Mouse (Mus musculus): ENCODE measurements at regions not wholly inside any gene's neighbourhood (a gene's known extent, or its start where the extent isn't known, plus 50 kb on each side); places are given as distances from the start of the nearest gene placed in this dataset.
A peak's percentile ranks its signal among the peaks of the same experiment; 100 is the strongest.

DNA sequence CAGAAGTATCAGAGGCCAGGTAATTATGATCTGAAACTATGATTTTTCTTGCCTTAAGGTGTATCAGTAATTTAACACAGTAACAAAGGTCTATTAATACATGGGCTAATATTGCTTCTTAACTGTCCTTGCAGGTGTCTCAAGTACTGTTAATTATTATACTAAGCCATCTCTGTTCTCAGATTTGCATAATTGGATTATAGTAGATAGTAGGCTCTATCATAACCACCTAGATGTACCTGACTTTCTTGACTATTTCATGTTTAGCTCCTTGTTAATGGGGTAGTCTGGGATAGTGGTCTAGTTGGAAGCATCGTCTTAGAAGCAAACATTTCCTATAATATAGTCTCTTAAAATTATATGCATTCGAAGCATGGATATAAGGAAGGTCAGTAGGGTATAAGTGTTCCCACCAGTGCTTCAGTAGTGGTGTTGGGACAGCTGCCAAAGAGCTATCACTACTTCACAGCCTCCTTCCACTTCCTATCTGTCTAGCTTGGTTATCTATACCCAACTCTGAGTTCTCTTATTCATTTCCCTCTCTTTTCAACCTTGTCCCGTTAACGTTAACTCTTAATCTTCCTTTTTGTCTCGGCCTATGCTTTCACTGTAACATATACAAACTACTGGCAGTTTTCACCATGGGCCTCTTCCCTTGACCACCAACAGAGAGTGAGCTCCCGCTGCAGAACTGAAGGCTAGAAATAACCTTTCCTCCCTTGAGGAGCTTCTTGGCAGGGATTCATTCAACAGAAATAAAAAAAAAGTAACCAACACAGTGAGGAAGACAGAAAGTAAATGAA is 630.9 kb upstream of the Lcorl start:
- no peak for DNase-seq (ENCODE audit: low read depth, low spot score)

DNA sequence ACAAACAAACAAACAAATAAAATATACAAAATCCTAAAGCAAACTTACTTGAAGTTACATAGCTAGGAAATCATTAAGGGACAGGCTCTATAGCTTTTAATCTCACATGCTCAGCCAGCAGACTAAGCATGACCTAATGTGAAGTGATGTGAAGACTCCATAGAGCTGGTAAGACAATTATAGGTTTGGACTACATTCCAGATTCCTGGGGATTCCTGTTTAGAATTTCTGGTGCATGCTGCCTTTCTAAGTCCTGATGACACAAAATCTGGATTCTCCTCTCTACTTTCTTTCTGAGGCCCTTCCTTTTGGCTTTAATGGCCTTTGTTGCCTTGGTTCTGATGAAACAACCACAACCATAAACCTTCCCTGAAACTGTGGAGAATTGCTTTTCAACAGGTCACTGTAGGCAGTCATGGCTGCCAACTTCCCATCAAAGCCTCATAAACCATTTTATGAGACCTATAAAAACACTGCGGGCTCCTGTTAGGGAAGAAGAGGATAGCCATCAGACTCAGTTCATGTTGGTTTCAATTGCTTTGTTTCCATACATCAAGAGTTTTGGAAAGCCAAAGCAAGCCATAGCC is 629.4 kb upstream of the Lcorl start:
- DNase-seq (ENCODE audit: low read depth, low spot score), result peak; percentile 58

DNA sequence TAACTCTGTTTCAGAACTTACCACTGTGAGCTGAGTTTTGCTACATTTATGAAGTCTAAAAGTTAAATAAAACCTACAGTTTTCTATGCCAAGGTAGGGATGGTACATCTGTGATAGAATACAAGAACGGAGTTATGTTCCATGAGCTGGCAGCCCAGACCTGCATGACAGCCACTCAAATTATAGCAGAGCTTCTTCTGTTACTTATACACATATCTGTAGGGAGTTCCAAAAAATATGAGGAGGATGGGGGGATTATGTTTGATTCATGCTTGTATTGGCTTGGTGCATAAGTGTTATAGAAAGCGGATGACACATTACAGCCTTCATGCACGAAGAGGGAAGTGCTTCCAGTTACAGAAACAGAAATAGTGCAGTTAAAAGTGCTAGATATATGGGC is 598.9 kb upstream of the Lcorl start:
- no peak for DNase-seq (ENCODE audit: low read depth, low spot score)

DNA sequence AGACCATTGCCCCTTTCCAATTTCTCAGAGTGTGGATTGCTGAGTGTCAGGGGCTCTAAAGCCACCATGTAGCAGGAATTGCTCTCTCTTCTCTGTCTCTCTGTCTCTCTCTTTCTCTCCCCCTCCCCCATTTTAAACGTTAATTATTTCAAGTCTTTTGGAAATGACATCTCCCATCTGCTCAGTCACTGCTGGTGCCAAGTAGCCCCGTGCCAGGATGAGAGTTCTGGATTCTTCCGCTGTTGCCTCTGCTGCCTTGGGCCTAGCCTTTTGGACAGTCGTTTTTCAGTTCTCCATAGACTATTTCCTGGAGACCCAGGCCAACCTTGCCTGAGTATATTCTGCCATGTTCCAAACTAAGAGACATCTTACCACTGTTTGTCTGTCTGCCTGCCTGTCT is 590.9 kb upstream of the Lcorl start:
- no peak for DNase-seq (ENCODE audit: low read depth, low spot score)

DNA sequence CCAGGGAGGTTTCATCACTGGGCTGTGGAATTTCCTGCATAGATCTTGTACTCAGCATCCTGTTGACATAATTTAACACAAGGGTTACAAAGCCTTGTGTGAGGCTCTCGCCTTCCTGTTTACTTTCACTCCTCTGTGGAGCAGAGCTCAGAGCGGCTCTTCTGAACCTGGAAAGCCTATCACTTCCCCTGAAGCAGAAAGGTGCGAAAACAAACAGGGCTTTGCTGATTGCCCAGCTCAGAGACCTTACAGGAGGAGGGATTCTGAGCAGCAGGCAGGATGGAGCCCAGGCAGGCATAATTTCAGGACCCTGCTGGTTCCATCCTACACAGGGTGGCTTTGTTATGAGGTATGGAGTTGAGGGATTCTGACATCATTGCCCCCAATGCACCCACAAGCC is 588.4 kb upstream of the Lcorl start:
- peak; percentile 39 for DNase-seq (ENCODE audit: low read depth, low spot score)

DNA sequence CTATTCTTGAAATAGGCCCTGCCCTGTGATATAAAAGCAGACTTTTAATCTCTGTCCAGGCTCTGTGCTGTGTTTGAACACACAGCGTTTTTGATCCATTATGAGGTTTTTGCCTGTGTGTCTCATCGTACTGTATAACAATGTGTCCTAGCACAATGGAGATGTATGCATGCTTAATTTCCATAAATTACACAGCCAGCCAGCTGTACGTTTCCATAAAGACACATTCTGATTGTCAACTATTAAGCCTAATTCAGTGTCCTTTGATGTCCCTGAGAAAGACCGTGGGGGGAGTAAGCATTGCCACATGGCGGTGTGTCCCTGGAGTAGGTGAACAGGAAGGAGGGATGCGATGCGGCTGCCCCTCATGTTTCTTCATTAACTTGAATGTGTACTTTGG is 587.7 kb upstream of the Lcorl start:
- DNase-seq (ENCODE audit: low read depth, low spot score), result peak; percentile 42

DNA sequence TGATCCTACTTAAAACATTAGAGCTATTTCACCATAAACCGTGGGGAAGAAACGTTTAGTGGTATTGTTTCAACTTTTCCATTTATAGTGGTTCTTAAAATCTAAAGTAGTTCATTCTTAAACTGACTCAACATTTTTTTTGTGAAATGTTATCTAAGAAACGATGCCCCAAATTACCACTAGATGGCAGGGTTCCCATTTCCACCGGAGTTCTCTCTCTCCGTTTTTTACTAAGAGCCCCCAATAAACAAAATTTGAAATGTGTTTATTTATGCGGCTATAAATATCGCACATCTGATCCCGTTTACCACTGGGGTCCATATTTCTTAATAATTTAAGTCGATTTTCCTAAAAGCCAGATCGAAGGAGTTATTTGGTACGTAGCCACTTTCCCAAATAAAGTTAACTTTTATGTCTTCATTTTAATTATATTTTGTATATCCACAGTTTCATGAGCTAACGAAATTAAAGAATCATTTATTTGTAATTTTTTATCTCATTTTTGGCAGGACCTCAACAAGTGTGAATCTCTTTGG is 586.5 kb upstream of the Lcorl start:
- DNase-seq (ENCODE audit: low read depth, low spot score), result peak; percentile 57

DNA sequence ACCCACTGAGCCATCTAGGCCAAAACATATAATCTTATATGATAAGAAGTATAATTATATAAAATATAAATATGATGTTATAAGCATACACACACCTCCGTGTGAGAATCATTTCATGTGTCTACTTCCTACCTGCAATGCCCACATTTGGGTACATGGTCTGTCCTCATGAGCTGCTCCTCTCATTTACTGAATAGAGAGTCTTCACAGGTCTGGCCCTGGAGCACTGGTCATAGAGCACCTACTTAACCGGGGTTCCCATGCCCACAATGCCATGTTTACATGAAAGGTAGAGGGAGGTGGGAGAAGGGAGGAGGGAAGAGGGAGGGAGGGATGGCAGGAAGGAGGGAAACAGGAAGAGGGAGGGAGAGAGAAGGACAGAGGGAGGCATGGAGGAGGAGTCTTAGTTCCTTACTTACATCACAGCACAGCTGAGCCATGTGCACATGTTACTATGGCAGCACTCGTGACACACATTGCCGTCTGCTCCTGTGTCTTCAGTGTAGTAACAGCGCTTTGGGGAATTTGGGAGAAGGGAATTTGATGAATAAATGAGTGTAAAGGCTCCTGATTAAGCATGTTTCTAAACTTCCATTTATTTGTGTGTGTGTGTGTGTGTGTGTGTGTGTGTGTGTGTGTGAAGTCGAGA is 585.3 kb upstream of the Lcorl start:
- DNase-seq (ENCODE audit: low read depth, low spot score), result no peak

DNA sequence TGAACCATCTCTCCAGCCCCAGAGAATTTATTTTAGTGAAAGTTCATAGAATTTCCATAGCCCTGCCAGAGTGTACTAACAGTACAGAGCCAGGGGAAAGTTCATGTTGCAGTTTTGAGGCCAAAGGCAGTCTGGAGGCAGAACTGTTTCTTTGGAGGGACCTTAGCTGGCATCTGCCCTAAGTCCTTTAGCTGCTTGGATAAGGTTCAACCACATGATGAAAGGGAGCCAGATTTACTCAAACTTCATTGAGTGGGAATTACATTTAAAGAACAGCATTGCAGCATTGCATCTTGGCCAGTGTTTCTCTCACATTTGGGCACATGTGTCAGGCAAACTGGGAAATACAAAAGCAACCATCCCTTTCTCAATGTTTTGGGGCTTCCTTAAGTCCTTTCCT is 584.3 kb upstream of the Lcorl start:
- DNase-seq (ENCODE audit: low read depth, low spot score), result no peak

DNA sequence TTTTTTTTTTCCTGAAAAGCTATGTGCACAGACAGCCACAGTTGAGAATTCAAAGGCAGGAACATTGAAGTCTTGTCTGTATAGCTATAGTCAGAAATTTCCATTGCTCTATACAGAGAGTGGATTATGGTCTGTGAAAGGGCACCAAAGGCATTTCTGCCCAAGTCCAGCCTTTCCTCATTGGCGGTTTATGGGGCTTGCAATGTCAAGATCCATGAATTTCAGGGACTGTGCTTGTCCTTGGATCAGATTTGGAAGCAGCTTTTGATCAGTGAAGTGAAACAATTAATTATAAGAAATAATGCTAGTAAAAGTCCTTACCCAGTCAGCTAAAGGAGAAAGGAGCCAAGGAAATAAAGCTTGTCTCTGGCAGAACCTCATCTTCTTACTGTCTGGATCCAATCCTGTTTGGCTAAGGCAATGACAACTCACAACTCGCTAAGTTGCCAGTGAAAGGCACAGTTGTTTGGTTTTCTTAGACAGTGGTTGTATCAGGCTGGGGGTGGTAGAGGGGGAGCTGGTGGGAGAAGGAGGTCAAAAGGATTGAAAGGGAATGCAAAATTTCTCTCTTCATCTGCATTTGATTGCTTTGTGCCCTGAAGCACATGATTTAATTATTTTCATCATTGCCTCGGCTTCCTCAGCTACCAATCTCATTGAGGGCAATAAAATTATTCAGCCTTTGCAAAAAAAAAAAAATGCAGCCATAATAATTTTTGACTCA is 574.4 kb upstream of the Lcorl start:
- DNase-seq (ENCODE audit: low read depth, low spot score), result no peak

DNA sequence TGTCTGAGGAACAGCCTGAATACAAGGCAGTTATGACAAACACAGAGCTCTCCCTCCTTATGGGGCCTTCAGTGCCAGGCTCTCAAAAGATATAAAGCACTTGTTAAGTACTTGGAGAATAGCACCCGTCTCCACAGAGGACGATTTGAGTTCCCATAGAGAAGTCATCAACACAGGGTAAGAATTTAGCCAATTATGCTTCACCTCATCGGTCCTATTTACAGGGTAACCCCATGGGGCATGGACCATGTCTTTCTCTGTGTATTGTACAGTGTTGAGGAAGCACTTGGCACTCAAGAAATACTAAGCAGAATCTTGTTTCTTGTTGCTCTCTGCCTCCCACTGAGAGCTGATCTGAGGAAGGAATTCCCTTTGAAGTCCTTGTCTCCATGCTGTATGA is 565.3 kb upstream of the Lcorl start:
- DNase-seq (ENCODE audit: low read depth, low spot score), result no peak

DNA sequence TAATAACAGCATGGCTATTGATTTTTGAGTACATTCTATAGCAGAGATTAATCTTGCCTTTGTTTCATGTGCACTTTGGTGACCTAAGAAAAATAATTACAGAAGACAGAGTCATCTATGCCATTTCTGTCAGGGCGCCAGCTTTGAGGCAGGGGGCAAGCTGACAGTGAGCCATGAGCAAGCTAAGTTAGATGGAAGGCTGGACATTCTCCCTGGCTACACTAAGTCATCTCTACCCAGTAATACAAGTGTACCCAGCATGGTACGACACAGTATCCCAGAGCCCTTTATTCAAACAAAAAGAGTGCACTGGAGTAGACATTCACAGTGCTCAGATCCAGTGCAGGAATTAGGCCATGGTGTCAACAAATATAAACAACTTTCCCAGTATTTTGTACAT is 549.6 kb upstream of the Lcorl start:
- DNase-seq (ENCODE audit: low read depth, low spot score), result no peak

DNA sequence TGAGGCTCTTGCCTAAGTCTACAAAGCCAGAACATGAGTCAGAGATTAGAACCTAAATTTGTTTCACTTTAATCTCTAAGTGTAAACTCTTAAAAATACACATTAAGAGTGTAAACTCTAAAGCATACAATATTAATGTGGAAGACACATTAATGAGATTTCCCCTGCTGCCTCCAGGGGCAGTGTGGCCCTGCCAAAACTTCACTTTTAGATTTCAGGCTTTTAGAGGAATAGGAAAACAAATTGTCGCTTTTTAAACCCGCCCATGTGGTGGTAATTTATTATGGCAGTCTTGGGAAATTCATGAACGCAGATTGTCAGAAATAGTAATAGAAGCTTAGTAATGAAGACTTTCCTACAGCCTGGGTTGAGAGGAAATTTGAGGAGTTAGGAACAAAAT is 549.0 kb upstream of the Lcorl start:
- no peak for DNase-seq (ENCODE audit: low read depth, low spot score)

DNA sequence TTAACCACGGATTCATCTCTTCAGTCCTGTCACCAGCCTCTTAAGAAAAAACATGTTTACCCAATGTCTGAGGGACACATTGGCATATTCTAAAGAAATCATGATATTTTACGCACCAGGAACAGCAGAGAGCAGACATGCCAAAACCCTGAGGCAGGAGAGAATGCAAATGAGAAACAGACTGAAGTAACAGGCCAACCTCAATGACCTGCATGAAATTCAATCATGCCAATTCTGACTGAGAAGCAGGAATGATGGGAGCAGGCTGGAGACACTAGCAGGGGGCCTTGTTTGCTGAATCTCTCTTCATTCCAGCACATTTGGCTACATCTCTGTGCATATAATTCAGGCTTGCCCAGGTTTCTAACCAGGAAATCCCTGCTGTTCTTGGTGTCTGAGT is 529.2 kb upstream of the Lcorl start:
- peak; percentile 43 for DNase-seq (ENCODE audit: low read depth, low spot score)

DNA sequence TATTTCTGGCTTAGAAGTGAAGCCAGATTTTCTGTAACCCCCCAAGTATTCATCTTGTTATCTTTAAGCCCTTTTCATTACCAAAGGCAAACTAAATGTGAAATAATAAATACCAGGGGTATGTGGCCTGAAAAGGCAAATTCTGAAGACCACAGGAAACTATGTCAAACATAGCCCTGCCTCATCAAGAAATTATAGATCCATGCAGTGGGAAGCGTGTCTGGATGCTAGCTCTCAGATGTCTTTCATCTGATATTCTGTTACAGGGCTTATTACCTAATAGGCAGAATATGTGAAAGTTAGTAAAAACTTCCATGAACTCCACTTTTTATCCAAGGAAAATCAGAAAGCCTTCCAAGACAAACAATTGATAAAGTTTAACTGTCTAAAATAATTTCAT is 509.9 kb upstream of the Lcorl start:
- no peak for DNase-seq (ENCODE audit: low read depth, low spot score)

DNA sequence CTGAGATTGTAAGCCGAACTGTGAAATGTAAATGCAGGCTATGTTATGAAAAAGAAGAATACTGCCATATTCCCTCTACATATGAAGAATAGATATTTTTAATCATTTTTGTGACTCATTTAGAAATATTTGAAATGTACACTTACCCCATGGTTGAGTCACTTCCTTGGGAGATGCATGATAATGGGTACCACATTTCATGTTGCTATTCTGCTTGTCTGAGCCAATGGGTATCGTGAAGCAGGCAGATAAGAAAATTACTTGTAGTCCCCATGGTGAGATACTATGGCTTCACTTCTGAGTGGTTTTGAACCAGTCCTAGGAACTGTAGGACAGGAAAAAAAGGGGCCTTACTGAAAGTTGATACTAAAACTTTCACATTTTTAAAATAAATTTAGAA is 506.2 kb upstream of the Lcorl start:
- no peak for DNase-seq (ENCODE audit: low read depth, low spot score)

DNA sequence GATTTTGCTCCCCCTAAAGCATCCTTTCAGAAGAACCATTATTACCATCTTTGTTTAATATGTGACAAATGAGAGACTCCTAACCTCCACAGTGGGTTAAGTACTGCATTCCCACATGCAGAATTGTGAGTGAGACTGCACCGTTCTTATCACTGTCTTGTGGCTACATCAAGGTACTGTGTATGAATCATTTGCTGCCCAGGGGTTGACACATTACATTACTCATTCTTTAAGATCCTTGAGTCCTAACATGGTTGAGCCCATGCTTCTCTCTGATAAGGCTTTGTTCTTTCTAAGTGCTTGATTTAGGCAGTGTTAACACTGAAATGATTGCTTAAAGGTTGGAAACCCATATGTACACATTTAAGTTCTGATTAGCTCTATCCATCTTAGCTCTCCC is 504.2 kb upstream of the Lcorl start:
- DNase-seq (ENCODE audit: low read depth, low spot score), result no peak

DNA sequence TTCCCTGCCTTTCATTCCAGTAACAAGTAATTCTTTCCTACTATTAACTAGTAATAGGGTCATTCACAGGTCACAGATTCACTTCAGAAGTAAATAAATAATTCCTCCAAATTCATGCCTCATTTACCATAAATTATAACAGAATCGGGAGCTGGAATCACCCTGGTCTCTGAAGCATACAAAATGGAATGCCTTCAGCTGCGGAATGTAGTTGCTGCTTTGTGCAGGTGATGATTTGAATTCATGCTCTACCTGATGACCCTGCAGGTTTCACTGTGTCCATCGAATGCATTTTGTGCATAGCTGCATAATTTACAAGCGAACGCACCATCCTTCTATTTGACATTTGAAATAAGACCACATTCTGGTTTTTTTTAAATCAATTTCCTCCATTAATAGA is 491.0 kb upstream of the Lcorl start:
- DNase-seq (ENCODE audit: low read depth, low spot score), result peak; percentile 13

DNA sequence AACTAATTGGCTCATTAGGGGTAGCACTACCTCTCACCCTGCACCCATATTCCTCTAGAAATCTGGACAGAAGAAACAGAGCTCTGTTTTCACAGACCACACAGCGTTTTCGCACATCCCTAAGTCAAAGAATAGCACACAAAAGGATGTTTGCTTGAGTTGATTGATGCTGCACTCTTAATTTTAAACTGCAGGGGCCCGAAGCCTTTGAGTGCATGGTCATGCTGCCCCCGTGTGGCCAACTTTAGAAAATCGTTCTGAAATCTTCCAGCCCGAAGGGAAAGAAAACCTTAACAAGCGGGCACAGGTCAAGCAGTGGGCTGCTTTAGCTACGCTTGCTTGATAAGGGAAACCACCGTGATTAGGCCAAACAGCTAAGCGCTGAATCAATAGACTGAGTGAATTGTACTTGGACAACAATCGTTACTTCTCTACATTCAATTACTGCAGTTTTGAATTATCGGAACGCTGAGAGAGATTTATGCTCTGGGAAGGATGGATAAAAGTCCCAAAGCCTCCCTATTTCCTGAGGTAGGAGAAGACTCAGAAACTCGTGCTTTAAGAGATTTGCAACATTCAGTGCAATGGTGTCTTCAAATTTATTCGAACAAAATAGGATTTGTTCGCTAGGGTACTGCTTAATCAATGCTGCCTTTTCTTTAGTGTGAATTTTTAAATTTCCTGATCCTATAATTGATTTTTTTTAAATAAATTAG is 490.1 kb upstream of the Lcorl start:
- peak; percentile 89 for DNase-seq (ENCODE audit: low read depth, low spot score)

DNA sequence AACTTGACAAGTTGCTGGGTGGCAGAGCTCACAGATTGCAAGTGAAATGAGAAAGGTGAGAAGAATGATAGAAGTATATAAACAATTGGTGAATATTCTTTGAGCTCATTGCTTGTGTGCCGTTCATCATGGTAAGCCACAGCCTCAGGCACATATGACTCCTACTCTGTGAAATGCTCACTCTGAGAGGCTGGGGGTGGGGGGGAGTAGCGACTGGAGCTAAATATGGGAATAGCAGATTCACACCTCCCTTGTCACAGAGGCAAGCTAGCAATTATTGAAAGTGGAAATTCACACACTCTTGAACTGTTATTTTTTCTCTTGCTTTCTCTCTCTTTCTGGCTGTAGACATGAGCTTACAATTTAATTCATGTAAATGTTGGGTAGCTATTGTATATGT is 481.0 kb upstream of the Lcorl start:
- DNase-seq (ENCODE audit: low read depth, low spot score), result no peak

DNA sequence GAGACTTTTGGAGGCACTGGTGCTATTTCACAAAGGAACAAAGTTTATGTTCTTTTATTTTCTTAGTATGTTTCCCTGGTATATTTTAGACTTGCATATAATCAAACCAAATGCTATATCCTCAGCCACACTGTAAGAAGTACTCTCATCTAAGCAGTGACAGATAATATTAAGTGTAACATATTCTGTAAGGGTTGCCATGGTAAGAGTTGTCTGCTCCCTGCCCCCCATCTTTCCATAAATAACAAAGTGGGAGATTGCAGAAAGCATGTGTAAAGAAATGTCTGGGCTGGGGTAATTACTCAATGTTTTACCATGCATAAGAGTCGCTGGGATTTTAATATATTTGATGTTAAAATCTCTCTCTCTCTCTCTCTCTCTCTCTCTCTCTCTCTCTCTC is 473.5 kb upstream of the Lcorl start:
- no peak for DNase-seq (ENCODE audit: low read depth, low spot score)

Data from mesoderm, embryonic 11.5 days (tissue).